ENCODE assay signal across 7 mouse cellular contexts in genomic region chr6:84318774-84319173, GRCm38 (mm10).
DNase-seq lines count a peak whose midpoint lies in the region; ATAC-seq and TF ChIP-seq lines count a peak whose summit lies in the region.

No protein-coding gene starts in this region.

- H3K9me3 ChIP-seq in neural tube, embryonic 11.5 days (ENCODE audit: control insufficient read depth, low read length): no peaks in the 10 kb centered on the region
- H3K9me3 ChIP-seq in neural tube, embryonic 15.5 days (replicated peaks): no peaks in the 10 kb centered on the region
- H3K9me3 ChIP-seq in embryonic facial prominence, embryonic 10.5 days: no peaks in the 10 kb centered on the region
- H3K9me3 ChIP-seq in hindbrain, postnatal 0 days (ENCODE audit: low read length): no peaks in the 10 kb centered on the region

- H3K27me3 ChIP-seq in neural tube, embryonic 11.5 days (ENCODE audit: control insufficient read depth, insufficient read depth, low read length): no peaks in the 10 kb centered on the region
- H3K27me3 ChIP-seq in neural tube, embryonic 15.5 days (replicated peaks): peaks cover 15% of the 10 kb centered on the region; the same call in 1 of the 2 replicates
- H3K27me3 ChIP-seq in embryonic facial prominence, embryonic 10.5 days (replicated peaks; ENCODE audit: low read depth, poor library complexity, severe bottlenecking): peaks cover 12% of the 10 kb centered on the region; the same call in 1 of the 2 replicates
- no peaks in the 10 kb centered on the region for H3K27me3 ChIP-seq in hindbrain, postnatal 0 days (ENCODE audit: insufficient read depth, low read length)

- WGBS in neural tube, embryonic 11.5 days: 12% methylated on average over 4 of the region's 4 CpGs
- WGBS in neural tube, embryonic 15.5 days: 8% methylated on average over 4 of the region's 4 CpGs
- 40% methylated on average over 4 of the region's 4 CpGs for WGBS in embryonic facial prominence, embryonic 10.5 days
- WGBS in hindbrain, postnatal 0 days: 16% methylated on average over 4 of the region's 4 CpGs

- no peak overlapping the region for H3K9ac ChIP-seq in neural tube, embryonic 11.5 days (ENCODE audit: low read length)
- no peak overlapping the region for H3K9ac ChIP-seq in neural tube, embryonic 15.5 days (replicated peaks)
- H3K9ac ChIP-seq in hindbrain, postnatal 0 days (replicated peaks; ENCODE audit: low read length): no peak overlapping the region

- no peaks in the 10 kb centered on the region for H3K4me1 ChIP-seq in neural tube, embryonic 11.5 days (ENCODE audit: control insufficient read depth, insufficient read depth, low read length)
- peaks cover 6% of the 10 kb centered on the region for H3K4me1 ChIP-seq in neural tube, embryonic 15.5 days
- H3K4me1 ChIP-seq in embryonic facial prominence, embryonic 10.5 days: peaks cover 25% of the 10 kb centered on the region
- peaks cover 5% of the 10 kb centered on the region; the same call in 1 of the 2 replicates for H3K4me1 ChIP-seq in hindbrain, postnatal 0 days (ENCODE audit: insufficient read depth, low read length)

- H3K36me3 ChIP-seq in neural tube, embryonic 11.5 days (ENCODE audit: control insufficient read depth, insufficient read depth, low read length): no peaks in the 10 kb centered on the region
- no peaks in the 10 kb centered on the region for H3K36me3 ChIP-seq in neural tube, embryonic 15.5 days
- H3K36me3 ChIP-seq in embryonic facial prominence, embryonic 10.5 days (replicated peaks): no peaks in the 10 kb centered on the region
- no peaks in the 10 kb centered on the region for H3K36me3 ChIP-seq in hindbrain, postnatal 0 days (ENCODE audit: insufficient read depth, low read length)

- no peak overlapping the region for H3K4me2 ChIP-seq in neural tube, embryonic 11.5 days (ENCODE audit: low read depth)
- no peak overlapping the region for H3K4me2 ChIP-seq in neural tube, embryonic 15.5 days
- no peak overlapping the region for H3K4me2 ChIP-seq in hindbrain, postnatal 0 days (ENCODE audit: low read depth, low read length)

- no peak overlapping the region for H3K4me3 ChIP-seq in neural tube, embryonic 11.5 days (ENCODE audit: low read depth, low read length)
- no peak overlapping the region for H3K4me3 ChIP-seq in neural tube, embryonic 15.5 days (replicated peaks)
- H3K4me3 ChIP-seq in embryonic facial prominence, embryonic 10.5 days: no peak overlapping the region
- H3K4me3 ChIP-seq in hindbrain, postnatal 0 days (ENCODE audit: low read length): no peak overlapping the region

- ATAC-seq in neural tube, embryonic 11.5 days (ENCODE audit: insufficient read depth, low FRiP score, low TSS enrichment): peak; percentile 48; the same call in 1 of the 2 replicates
- no peak; the same call in 1 of the 2 replicates for ATAC-seq in neural tube, embryonic 15.5 days (ENCODE audit: low FRiP score)
- peak; percentile 93 for ATAC-seq in hindbrain, postnatal 0 days
- ATAC-seq in erythroblast, adult 5-6 weeks (replicated peaks; ENCODE audit: low FRiP score, poor library complexity, severe bottlenecking): no peak

- TF ChIP-seq CTCF in hindbrain, postnatal 0 days (IDR thresholded peaks at IDR 0.05; ENCODE audit: low read depth): no peak

- no peak for DNase-seq in neural tube, embryonic 11.5 days (ENCODE audit: low spot score)
- peak; percentile 16 for DNase-seq in embryonic facial prominence, embryonic 10.5 days (ENCODE audit: low spot score)
- DNase-seq in hindbrain, postnatal 0 days (ENCODE audit: low spot score): peak; percentile 77
- peak; percentile 75 for DNase-seq in lung, postnatal 10 days
- no peak for DNase-seq in spleen, postnatal 10 days (ENCODE audit: low spot score in 2 of 2)

- no peak overlapping the region for H3K27ac ChIP-seq in neural tube, embryonic 11.5 days (ENCODE audit: low read depth, low read length)
- no peak overlapping the region for H3K27ac ChIP-seq in neural tube, embryonic 15.5 days (replicated peaks)
- no peak overlapping the region for H3K27ac ChIP-seq in embryonic facial prominence, embryonic 10.5 days (replicated peaks)
- no peak overlapping the region for H3K27ac ChIP-seq in hindbrain, postnatal 0 days

Comparison
In these comparisons a context has a peak if more than half of its experiments do, and no peak if none do; other contexts are left out.
1. ATAC-seq: peak in neural tube, embryonic 11.5 days (single experiment) and hindbrain, postnatal 0 days (single experiment); none in neural tube, embryonic 15.5 days (single experiment) and erythroblast, adult 5-6 weeks (single experiment).
2. DNase-seq: peak in embryonic facial prominence, embryonic 10.5 days (single experiment), hindbrain, postnatal 0 days (single experiment) and lung, postnatal 10 days (single experiment); none in neural tube, embryonic 11.5 days (single experiment) and spleen, postnatal 10 days (0 of 2).